Mouse (Mus musculus): Measurements from ENCODE around the gene B4galt4.
"Not testable (repeated sequence)": the region's sequence is repeated elsewhere in the genome, so short reads cannot be mapped to it uniquely, and the experiment has no call there.

Gene B4galt4

DNA sequence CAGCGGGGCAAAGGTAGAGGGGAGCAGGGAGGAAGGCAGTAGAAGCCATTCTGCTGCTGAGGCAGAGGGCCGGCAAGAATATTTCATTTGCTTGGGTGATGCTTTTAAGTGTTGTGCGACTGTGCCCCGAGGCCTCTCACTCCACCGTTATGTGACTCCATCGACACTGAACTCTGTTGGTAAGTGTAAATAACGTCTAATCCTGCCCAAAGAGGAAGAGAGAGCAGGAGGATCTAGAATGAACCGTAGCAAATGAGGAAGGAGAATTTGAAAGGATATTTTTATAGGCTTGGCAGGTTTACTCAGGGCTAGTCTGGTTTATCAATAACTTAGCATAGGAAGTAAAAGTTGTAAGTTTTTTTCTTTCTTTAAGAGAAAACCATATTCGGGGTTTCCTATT, 27.5 kb downstream of the B4galt4 start:
- DNase-seq (ENCODE audit: low spot score), result no peak

DNA sequence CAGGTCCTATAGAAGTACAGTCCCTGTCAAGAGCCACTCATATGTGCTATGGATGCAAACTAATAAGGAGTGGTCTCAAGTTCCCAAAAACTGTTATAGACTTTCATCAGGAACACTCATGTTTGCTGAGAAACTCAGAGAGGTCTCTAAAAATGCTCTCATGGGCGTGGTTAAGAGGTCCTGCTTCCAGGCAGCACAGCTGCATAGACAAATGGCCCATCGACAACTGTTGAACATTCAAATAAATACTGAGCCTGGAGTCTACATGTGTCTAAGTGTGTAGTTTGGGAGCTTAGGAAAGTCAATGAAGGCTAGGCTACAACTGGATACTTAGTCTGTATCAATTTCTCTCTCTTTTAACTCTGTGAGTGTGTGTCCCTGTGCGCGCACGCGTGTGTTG, 29.1 kb downstream of the B4galt4 start:
- DNase-seq (ENCODE audit: low spot score), result no peak

DNA sequence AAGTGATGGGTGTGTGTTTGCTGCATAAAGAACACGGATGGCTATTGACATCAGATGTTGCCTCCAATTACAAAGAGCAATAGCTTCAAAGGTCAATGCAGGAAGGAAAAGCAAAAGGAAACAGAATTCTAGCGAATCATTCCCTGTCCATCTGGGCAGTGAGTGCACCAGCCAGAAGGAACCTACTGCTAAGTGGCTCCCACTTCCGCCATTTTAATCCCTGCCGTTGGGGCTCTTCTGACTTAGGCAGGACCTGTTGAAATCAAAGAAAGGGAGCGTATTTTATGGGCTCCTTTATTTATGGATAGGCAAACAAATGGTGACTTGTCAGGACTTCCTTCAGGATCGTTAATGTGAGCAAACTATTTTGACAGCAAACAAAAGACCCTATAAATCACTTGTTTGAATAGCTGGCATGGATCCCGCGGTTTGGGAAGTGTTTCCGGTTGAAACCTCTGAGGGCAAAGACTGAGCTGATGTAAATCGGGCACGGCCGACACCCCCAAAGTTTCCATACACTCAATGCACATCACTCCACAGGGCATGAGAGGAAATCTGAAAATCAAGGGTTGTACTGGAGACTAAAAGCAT, 30.9 kb downstream of the B4galt4 start:
- no peak for DNase-seq (ENCODE audit: low spot score)

DNA sequence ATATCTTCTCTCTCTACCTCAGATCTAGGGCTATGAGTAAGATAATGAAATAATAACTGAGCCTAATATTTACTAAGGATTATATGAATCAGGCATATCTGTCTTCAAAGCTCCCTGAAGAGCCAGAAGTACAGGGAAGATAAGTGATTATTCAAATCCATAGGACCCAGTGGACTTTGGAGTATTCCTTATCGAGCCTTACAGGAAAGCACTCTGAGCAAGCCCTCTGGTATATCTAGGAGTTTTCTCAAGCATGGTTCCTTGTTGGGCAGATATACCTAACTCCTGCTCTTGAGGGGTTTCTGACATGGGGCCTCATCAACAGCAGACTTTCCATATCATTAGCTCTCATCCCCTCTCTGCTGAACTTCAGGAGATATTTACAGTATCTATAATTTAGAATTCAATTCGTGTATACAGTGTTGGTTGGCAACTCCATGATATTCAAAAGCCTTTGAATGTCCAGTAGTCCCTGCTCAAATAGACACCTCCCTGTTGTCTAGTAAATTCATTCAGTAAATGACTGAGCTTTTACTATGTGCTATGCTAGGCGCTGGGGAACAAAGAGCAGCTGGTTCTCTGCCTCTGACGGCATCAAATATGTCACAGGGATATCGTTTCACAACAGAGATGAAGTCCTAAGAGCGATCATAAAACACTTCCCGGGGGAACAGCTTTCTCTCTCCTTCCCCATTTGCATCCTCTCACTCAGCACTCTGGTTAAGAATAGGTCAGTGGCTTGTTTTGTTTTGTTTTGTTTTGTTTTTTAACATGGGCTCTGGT, 33.1 kb downstream of the B4galt4 start:
- no peak for DNase-seq (ENCODE audit: low spot score)

DNA sequence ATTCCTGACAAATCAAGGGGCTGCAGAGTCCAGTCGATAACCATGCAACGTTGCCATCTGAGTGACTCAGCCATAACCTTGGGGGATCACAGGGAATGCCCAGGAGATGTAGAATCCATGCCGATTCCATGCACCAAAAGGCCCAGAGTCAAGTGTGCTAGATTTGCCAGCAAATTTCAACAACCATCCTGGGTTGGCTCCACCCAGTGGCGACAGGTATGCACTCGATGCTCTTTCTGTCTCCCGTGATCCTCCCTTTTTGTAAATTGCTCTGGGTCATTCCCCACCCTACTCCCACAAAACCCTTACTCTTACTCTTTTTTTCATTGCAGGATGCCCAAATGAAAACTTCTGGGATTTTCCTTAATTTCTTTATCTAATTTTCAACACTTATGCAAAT, 34.3 kb downstream of the B4galt4 start:
- no peak for DNase-seq (ENCODE audit: low spot score)

DNA sequence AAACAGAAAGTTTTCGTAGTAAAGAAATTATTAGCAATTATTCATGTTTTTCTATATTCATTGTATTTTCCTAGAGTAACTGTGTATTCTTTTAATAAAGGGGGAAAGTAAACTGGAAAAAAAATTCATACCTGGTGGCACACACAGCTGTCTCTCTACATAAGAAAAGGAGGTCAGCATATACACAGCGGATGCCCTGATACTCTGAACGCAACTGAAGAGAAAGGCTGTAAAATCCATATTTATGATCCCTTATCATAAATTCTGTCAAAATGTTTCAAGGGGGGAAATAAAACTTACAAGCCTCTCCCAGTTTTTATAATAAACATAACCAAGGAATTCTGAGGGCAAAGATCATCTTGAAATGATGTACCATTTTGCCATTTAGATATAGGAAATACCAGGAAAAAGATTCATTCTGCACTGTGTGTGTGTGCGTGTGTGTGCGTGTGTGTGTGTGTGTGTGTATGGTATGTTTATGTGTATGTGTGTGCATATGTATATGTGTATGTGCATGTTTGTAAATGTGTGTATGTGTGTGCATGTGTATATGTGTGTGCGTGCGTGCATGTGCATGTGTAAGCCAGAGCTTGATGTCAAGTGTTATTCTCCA, 39.0 kb downstream of the B4galt4 start:
- no peak for DNase-seq (ENCODE audit: low spot score)

DNA sequence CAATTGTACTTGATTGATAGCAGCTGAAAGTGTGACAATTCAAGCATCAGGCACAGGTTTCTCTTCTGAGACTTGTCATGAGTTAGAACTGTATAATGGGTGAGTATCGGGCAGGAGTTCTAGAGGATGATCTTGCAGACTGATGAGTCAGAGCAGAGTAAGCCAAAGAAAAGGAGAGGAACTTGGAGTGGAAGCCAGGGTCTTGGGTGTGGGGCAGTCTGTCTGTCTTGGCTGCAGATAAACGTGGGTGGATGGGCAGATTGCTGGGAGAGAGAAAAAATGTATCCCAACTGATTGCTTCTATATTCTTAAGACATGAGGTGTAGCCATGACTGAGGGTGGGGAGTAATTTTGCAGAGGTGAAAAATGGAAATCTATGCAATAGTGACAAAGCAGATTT, 39.9 kb downstream of the B4galt4 start:
- no peak for DNase-seq (ENCODE audit: low spot score)

DNA sequence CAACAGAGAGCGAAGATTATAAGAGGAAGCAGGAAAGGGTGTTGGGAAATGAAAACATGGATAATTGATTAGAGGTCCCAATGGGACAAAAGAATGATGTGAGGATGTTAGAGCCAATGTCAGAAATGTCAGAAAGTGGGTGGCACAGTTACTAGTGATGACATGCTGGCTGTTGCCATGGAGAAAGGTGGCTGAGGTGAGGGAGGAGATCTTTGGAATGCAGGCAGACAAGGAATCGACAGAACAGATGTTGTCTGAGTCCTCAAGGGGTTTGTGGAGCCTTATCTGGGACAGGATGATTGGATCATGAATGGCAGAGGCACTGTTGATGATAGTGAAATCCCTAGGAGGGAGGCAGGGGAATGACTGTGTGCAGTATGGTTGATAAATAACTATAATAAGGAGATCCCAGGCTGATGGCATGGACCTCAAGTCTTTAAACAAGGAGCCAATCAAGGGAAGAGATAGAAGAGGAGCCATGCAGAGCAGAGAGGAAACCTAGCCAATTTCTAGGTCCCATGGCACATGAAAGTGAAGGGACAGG, 40.5 kb downstream of the B4galt4 start:
- no peak for DNase-seq (ENCODE audit: low spot score)

DNA sequence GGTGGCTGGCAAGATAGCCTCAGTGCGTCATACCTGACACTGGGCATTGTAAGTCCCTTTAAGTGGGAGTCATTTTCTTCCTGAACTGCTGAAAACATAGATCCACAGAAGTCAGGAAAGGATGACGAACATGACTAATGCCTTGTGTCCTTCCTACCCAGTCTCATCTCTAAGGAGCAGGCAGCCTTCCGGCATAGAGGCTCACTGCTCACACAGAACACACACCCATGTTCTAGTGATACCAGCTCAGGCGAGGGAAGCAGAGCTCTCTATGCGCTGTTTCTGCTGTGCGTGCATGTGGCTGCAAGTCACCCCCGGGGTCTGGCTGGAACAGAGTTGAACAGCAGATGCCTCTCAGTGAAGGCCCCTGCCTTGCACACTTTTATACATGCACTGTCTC, 43.2 kb downstream of the B4galt4 start:
- DNase-seq (ENCODE audit: low spot score), result no peak

DNA sequence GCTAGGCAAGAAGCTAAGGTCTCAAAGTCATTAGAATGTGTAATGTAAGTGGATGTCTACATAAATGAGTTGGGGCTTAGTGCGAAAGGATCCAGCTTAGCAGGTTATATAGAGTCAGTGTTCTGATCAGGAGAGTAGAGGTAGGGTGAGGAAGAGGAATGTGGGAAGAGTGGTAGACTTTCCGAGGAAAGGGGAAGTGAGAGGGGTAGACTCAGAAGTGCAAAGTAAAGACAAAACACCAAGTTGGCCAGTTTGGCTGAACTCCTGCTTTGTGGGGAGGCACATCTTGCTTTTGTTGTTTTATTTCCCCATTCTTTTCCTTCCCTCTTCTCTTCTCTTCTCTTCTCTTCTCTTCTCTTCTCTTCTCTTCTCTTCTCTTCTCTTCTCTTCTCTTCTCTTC, 47.0 kb downstream of the B4galt4 start:
- DNase-seq (ENCODE audit: low spot score), result no peak

DNA sequence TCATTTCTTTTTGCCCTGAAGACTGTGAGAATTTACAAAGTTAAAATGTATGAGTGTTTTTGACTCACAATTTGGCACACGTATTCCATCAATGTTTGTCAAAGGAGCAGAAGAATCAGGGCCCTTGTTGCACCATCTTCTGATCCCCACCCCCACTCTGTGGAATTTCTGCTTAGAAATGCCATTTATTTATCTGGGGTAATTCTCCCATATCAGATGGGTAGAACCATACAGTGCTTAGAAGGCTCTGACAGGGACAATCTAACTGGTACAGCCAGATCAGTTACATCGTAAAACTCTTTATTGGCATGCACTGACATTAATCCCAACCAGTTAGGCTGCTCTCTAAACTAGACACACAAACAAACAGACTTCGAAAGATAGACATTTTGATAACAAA, 47.9 kb downstream of the B4galt4 start:
- no peak for DNase-seq (ENCODE audit: low spot score)

DNA sequence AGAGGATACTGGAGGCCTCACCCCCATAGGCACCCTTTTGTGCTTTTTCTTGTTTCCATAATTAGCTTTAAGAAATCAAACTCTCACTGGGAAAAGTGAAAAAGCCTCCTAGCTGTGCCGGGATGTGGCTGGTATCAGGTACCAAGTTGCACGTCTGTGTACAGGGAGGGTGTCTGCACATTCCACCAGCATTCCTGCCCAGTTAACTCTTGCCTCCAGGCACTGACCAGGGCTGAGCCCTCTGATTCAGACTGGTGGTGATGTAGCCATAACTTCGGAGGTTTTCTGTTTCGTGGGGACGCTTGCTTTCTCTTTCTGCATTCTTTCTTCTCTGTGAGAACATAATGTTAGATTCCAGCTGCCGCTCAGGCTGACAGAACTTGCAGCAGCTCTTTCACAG, 51.1 kb downstream of the B4galt4 start:
- no peak for DNase-seq (ENCODE audit: low spot score)

DNA sequence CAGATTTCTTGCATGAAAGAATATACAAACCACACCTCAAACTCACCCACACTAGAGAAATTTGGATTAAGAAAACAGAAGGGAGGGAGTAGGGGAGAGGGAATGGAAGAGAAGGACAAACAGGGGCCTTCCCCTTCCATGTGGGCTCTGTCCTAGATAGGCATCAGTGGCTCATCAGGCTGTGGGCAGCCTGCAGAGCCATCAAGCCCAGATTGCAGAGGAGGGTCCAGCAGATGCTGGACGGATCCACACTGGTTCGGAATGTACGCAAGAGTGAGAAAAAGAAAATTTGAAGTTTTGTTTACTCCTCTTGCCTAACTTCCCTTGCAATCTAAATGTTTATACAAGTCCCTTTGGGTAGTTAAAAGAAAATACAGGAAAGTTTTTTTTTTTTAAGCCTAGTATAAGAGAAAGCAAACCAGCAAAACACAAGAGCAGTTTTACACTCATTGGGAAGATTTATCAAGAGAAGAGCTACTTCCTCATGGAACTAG, 56.9 kb downstream of the B4galt4 start:
- no peak for DNase-seq (ENCODE audit: low spot score)

DNA sequence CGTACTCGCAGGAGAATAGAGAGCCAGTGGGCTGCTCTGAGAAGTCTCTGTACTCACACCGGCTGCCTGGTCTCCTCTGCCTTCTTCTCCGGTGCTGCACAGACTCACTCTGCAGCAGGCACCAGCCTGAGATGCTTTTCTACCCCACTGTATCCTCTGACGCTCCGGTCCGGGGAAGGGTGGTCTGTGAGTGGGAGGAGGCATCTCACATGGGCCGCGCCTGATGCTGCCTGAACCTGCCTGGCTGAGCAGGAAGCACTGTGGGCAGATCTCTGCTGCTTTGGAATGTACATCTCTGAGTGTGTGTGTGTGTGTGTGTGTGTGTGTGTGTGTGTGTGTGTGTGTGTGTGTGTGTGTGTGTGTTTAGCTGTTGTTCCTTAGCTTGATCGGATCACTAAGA, 58.0 kb downstream of the B4galt4 start, which contains the start of gene Upk1b:
TSS of gene Upk1b (minus strand) at position 238 of the 400 bp plus-strand sequence.
- no peak for DNase-seq (ENCODE audit: low spot score)

DNA sequence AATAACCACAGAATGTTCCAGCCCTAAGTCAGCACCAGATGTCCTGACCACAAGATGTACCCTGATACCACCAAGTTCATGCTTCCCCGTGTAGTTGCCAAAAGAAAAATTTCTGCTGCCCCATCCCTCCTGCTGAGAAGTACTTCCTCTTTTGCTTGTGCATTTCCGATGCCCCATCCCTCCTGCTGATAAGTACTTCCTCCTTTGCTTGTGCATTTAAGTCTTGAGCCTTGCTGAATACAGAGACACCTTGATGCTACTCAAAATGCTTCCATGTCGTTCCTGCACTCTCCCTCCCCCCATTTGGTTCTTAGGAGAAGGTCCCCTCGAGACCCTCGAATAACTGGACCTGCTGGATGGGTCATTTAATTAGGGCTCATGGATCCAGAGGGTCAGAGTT, 65.7 kb downstream of the B4galt4 start:
- not testable (repeated sequence) for DNase-seq (ENCODE audit: low spot score)

DNA sequence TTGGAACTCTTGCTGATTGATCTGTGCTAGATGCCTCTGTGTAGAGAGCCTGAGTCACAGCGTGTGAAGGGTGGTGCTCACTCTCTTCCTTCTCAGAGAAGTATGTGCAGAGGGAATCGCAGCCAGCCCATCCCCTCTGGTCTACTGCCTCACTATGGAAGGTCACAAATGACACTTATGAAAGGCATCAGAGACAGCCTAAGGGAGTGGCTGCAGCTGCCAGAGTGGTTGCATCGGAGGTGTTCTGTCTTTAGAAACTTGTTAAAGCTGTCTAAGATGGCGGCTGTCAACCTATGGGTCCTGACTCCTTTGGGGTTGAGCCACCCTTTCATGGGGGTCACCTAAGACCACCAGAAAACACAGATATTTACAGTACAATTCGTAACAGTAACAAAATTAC, 68.1 kb downstream of the B4galt4 start:
- no peak for DNase-seq (ENCODE audit: low spot score)

DNA sequence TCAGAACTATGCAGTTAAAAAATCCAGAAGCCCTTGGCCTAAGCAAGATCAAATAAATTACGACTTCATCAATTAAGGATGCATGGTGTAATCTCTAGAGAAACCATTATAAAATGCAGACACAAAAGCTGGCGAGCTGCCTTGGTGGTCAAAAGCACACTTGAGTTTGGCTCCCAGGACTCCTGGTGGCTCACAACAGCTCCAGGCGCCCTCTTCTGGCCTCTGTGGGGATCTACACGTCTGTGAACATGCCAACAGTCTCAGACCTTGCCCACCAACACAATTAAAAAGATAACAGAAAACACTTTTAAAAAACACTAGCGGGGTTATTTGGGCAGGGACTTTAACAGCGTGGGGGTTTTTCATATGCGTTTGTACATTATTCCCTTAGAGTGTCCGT, 70.5 kb downstream of the B4galt4 start:
- peak; percentile 24 for DNase-seq (ENCODE audit: low spot score)
